Mouse (Mus musculus) T-helper 1 cell (primary cell): Measurements from ENCODE around the gene Chrnb2.

ENCODE experiments used
- in situ Hi-C: fragments of 300-600 bp; cut with MboI, MseI; formaldehyde crosslinking; loops from one replicate; pipeline ENCODE4 v1.15.1; 2025; ENCODE audit warnings: high pct_unique_total_duplicates

Gene Chrnb2

DNA sequence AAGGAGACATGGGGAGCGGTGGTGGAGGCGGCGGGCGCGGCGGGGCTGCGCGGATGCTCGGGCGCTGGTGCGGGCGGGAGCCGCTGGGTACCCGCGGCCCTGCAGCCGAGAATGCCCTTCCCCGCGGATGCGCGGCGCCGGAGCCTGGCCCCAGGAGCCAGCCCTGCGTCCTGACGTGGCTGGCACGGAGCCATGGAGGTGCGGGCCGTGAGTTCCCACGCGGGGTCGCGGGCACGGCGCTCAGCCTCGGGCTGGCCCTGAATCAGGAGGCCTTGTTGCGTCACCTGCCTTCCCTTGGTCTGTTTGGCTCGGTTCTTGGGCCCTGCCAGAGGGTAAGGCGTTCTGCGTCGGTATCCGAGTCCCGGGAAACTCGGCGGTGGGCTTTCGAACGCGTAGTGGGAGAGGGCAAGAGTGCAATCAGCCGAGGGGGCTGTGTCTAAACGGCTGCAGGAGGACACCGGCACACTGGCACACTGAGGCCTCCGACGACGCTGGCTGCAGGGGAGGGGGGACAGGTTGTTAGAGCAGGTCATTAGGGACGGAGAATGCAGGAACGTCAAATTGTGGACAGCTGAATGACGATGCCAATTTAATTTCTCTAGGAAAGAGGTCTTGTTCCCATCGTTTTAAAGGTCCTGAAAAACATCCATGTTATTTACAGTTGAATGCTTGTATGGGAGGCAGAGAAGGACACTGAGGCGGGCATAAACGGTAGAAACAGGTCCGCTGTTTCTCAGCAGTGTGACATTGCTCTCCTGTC, 49.0 kb downstream of the Chrnb2 start:
- in situ Hi-C loops: no loop called here

DNA sequence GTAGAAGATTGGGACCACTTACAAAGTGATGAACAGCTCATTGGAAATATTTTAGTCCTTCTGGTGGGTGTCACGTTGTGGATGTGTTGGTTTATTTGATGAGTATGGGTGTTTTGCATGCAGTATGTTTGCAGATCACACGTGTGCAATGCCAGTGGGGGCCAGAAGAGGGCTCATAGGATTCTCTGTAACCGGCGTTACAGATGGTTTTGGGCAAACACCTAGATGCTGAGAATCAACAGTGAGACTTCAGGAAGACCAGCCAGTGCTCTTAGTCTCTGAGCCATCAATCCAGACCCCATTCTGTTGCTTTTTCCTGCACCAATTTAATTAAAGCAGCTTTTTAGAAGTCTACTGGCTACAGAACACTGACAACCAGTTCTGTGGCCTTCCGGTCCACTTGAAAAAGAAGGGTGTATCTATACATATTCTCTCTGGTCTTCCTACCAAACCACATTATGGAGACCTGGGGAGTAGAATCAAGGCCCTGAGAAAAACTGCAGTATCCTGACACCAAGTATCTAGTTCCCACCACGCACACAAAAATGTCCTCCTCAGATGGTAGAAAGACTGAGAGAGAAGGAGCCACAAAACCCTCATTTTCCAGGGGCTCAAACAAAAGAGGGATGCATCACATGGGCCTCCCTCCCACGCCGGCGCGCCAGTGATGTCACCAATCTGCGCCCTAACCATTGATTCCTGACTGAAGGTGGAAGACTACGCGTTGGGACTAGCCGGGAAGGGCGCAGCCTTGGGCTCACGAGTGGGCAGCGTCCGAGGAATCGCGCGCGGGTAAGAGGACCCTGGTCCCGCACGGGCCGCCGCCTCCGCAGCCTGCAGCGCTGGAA, 49.8 kb downstream of the Chrnb2 start, which contains the start of gene Adar:
Gene Adar, plus strand, starts transcription at position 664 of the 848 bp plus-strand sequence.
- in situ Hi-C loops: no loop called here

DNA sequence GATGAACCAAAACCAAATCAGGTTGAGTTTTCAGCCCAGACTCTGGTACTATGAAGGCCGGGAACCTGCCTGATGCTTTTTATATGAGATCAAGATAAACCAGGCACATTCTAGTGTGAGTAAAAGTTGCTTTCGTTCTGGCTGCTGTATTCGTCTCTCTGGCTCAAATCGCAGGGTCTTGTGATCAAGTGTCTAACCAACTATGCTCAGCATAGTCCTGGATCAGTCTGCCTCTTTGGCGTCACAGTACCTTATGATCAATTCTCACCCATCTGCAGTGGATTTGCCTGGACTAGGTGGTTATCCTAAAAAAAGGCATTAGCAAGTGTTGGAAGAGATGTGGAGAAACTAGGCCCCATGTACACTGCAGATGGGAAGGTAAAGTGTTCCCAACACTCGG, 60.4 kb downstream of the Chrnb2 start:
- in situ Hi-C loops: no loop called here

DNA sequence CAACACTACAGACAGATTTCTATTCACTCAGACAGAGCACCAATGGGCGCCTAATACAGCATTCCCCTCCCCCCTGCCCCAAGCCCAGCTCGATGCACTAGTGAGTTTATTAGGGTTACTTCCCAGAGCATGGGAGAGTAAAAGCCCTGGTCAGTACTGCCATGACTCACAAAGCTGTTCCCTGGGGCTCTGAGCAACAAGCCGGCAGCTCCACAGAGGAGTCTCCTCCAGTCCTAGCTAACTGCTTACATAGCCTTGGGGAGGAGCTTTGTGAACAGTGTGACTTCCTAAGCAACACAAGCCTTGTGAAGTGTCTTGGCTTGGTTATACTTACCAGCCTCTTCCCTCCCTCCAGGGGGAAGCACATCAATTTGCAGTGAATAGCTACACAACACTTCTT, 60.8 kb downstream of the Chrnb2 start:
- in situ Hi-C loops: no loop called here

DNA sequence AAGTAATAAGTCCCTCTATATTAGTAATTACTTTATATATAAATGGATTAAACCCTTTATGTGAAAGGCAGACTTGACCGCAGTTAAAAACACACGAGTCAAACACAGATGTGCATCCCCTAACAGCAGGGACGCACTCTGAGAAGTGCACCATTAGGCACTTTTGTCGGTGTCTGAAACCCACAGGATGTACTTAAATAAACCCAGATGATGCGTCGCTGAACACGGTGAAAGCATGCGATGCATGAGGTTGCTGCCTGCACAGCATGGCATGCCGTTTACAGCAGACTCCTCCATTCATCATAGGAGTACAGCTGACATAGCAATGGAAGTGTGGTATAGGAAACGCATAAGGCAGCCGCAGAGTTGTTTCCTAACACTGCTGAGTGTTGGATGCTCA, 64.0 kb downstream of the Chrnb2 start:
- in situ Hi-C loops: no loop called here

DNA sequence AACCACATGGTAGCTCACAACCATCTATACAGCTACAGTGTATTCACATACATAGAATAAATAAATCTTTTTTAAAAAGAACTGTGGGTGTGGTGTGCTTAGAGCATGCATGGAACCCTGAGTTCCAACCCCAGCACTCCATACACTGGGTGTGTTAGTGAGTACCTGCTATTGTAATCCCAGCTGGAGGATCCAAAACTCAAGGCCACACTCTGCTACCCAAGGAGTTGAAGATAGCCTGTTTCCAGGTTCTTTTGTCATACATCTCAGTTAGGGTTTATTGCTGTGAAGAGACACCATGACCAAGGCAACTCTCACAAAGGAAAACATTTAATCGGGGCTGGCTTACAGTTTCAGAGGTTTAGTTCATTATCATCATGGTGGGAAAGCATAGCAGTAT, 65.5 kb downstream of the Chrnb2 start:
- in situ Hi-C loops: no loop called here
